Mouse (Mus musculus) MEL (cell line): ENCODE data around the gene Prss41.
"Not testable (repeated sequence)": the region's sequence is repeated elsewhere in the genome, so short reads cannot be mapped to it uniquely, and the experiment has no call there.

Experiments
- CTCF ChIP-seq, 3 experiments: IDR thresholded peaks in 2 of 3; conservative IDR thresholded peaks in 1 of 3; 2 replicates each; pipeline ENCODE4 v1.5.1; 2011 to 2012; ENCODE audit warnings: low read length in 3 of 3, low read depth in 2 of 3, mild to moderate bottlenecking in 2 of 3, improper control_type of control experiment in 1 of 3, inconsistent platforms in 1 of 3, mixed read lengths in 1 of 3, moderate library complexity in 1 of 3; ENCODE audit not compliant: control insufficient read depth in 1 of 3, insufficient read depth in 1 of 3, poor library complexity in 1 of 3, severe bottlenecking in 1 of 3
- ELF1 ChIP-seq: IDR thresholded peaks from 2 replicates; pipeline ENCODE4 v1.6.1; 2014; ENCODE audit warnings: low read depth, mild to moderate bottlenecking, inconsistent platforms, low read length, improper control_type of control experiment, moderate library complexity
- EP300 ChIP-seq, 2 experiments: IDR thresholded peaks; 2 replicates each; pipeline ENCODE4 v1.6.1; 2011; ENCODE audit warnings: improper control_type of control experiment in 2 of 2, low read length in 2 of 2, low read depth in 1 of 2, mild to moderate bottlenecking in 1 of 2
- ETS1 ChIP-seq: IDR thresholded peaks from 2 replicates; pipeline ENCODE4 v1.6.1; 2012; ENCODE audit warnings: low read depth, mild to moderate bottlenecking, inconsistent platforms, low read length, improper control_type of control experiment, moderate library complexity
- MYB ChIP-seq: IDR thresholded peaks from 2 replicates; pipeline ENCODE4 v1.6.1; 2011; ENCODE audit warnings: mild to moderate bottlenecking, low read depth, low read length, improper control_type of control experiment
- MYC ChIP-seq: IDR thresholded peaks from 2 replicates; pipeline ENCODE4 v1.6.1; 2011; ENCODE audit warnings: low read depth, mild to moderate bottlenecking, low read length, improper control_type of control experiment, moderate library complexity
- POLR2A ChIP-seq, 2 experiments: IDR thresholded peaks; 2 replicates each; pipeline ENCODE4 v1.6.1; 2011 to 2012; ENCODE audit warnings: low read length in 2 of 2, mild to moderate bottlenecking in 2 of 2, control low read depth in 1 of 2, improper control_type of control experiment in 1 of 2, low read depth in 1 of 2, moderate library complexity in 1 of 2; ENCODE audit not compliant: control insufficient read depth in 1 of 2, insufficient read depth in 1 of 2, poor library complexity in 1 of 2
- ZNF384 ChIP-seq: IDR thresholded peaks from 2 replicates; pipeline ENCODE4 v1.6.1; 2012; ENCODE audit warnings: low read depth, mild to moderate bottlenecking, inconsistent platforms, low read length, improper control_type of control experiment

- not testable (repeated sequence) for TF ChIP-seq ELF1; POLR2A (IDR thresholded peaks at IDR 0.05; ENCODE audit: control insufficient read depth in 1 of 2, insufficient read depth in 1 of 2, low read depth in 1 of 2, low read length in 2 of 2, poor library complexity in 1 of 2); MYC; EP300 (IDR thresholded peaks at IDR 0.05; ENCODE audit: low read depth in 1 of 2, low read length in 2 of 2); MYB; ZNF384; ETS1; CTCF (IDR thresholded peaks at IDR 0.05 in 2 of 3, conservative IDR thresholded peaks at IDR 0.05 in 1 of 3; ENCODE audit: control insufficient read depth in 1 of 3, insufficient read depth in 1 of 3, low read depth in 2 of 3, low read length in 3 of 3, poor library complexity in 1 of 3, severe bottlenecking in 1 of 3)
Measured at GRCm38 (mm10) chr17:23880576-23880975, 36.6 kb upstream of the Prss41 start, which contains the start of the genes Dcpp1 and Dcpp2.
